Mouse (Mus musculus): ENCODE data around the gene Pgghg. TPM values are rescaled to one million over a fixed set of nuclear protein-coding genes. Genes with fewer than 3 reads are reported as not detected.

Pgghg gene
- polyA plus RNA-seq, 1 experiment from 2014 or later = 31.0 TPM

DNA sequence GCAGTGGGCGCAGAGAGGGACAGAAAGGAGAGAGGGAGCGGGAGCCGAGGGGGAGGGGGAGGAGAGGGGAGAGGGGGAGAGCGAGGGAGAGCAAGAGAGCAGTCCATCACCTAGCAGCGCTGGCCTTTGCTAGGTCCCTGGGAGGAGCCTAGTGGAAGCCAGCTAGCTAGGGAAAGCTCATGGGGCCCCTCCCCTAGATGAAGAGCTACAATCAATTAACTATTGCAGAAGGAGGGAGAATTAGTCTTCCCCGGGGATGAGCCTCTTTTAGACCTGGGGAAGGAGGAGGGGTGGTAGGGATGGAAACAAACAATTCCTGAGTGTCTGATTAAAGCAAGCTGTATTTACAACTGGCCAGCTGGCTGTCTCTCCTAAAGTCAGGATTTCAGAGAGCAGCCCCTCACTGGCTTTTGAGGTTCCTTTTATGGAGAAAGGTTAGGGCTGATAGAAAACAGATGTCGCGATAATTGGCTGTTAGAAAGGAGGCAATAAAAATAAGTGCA, 1.5 kb upstream of the Pgghg start:
- 4% methylated on average over 7 of the region's 8 CpGs for WGBS
- peak overlapping the region; percentile 38 for H3K4me2 ChIP-seq (replicated peaks; ENCODE audit: low read depth, low read length)
- no peaks in the 10 kb centered on the region for H3K9me3 ChIP-seq (ENCODE audit: control insufficient read depth, low read depth, low read length)
- no peak overlapping the region for H3K4me3 ChIP-seq (ENCODE audit: low read depth, low read length)
- H3K36me3 ChIP-seq (ENCODE audit: control insufficient read depth, insufficient read depth, low read length) = no peaks in the 10 kb centered on the region
- no peak overlapping the region for H3K9ac ChIP-seq (replicated peaks; ENCODE audit: low read depth, low read length)
- peak overlapping the region; percentile 77 for H3K27ac ChIP-seq (ENCODE audit: low read length)
- no peaks in the 10 kb centered on the region for H3K27me3 ChIP-seq (ENCODE audit: control insufficient read depth, insufficient read depth, low read length)
- peaks cover 15% of the 10 kb centered on the region; the same call in 1 of the 2 replicates for H3K4me1 ChIP-seq (ENCODE audit: control insufficient read depth, insufficient read depth, low read length)
- ATAC-seq (ENCODE audit: insufficient number of reproducible peaks, insufficient read depth, low FRiP score, low read depth) = peak; percentile 30; the same call in 1 of the 2 replicates

DNA sequence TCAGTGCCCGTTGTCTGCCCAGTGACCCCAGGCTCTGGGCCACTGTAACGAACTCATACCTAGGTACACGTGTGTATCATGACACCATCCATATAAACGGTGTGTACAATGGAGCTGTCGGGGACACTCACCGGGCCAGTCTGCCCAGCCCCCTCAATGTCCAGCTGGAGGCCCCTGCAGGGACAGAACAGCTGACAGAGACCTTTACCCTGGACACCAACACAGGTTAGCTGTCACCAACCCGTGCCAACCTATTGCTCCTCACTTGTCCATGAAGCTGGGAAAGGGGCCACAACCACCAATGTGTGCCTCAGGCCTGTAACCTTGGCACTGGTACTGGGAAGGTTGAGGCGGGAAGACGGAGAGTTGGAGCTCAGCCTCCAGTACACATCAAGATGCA, 1.1 kb downstream of the Pgghg start:
- H3K9ac ChIP-seq (replicated peaks; ENCODE audit: low read depth, low read length) = peak overlapping the region; percentile 49
- peaks cover 20% of the 10 kb centered on the region for H3K36me3 ChIP-seq (ENCODE audit: control insufficient read depth, insufficient read depth, low read length)
- no peaks in the 10 kb centered on the region for H3K27me3 ChIP-seq (ENCODE audit: control insufficient read depth, insufficient read depth, low read length)
- H3K9me3 ChIP-seq (ENCODE audit: control insufficient read depth, low read depth, low read length) = no peaks in the 10 kb centered on the region
- peak overlapping the region; percentile 45 for H3K4me3 ChIP-seq (ENCODE audit: low read depth, low read length)
- ATAC-seq (ENCODE audit: insufficient number of reproducible peaks, insufficient read depth, low FRiP score, low read depth) = no peak
- H3K4me2 ChIP-seq (replicated peaks; ENCODE audit: low read depth, low read length) = peak overlapping the region; percentile 70
- 39% methylated on average over 9 of the region's 9 CpGs for WGBS
- peaks cover 15% of the 10 kb centered on the region; the same call in 1 of the 2 replicates for H3K4me1 ChIP-seq (ENCODE audit: control insufficient read depth, insufficient read depth, low read length)
- H3K27ac ChIP-seq (ENCODE audit: low read length) = peak overlapping the region; percentile 94

- no peaks in the 10 kb centered on the region for H3K27me3 ChIP-seq (ENCODE audit: control insufficient read depth, insufficient read depth, low read length)
- H3K27ac ChIP-seq (ENCODE audit: low read length) = peak overlapping the region; percentile 94; the same call in 1 of the 2 replicates
- no peak for ATAC-seq (ENCODE audit: insufficient number of reproducible peaks, insufficient read depth, low FRiP score, low read depth)
- no peak overlapping the region for H3K4me3 ChIP-seq (ENCODE audit: low read depth, low read length)
- no peak overlapping the region for H3K9ac ChIP-seq (replicated peaks; ENCODE audit: low read depth, low read length)
- H3K36me3 ChIP-seq (ENCODE audit: control insufficient read depth, insufficient read depth, low read length) = peaks cover 20% of the 10 kb centered on the region
- H3K4me1 ChIP-seq (ENCODE audit: control insufficient read depth, insufficient read depth, low read length) = peaks cover 15% of the 10 kb centered on the region; the same call in 1 of the 2 replicates
- no peak overlapping the region for H3K4me2 ChIP-seq (replicated peaks; ENCODE audit: low read depth, low read length)
- H3K9me3 ChIP-seq (ENCODE audit: control insufficient read depth, low read depth, low read length) = no peaks in the 10 kb centered on the region
- WGBS = 93% methylated on average over 10 of the region's 10 CpGs
Measured at GRCm38 (mm10) chr7:140942811-140943210, 1.6 kb downstream of the Pgghg start.

GRCm38 (mm10) chr7:140943356-140943755, 2.2 kb downstream of the Pgghg start:
- Histone ChIP-seq H3K27ac (ENCODE audit: low read length) (no peak overlapping the region), H3K9ac (replicated peaks; ENCODE audit: low read depth, low read length) (no peak overlapping the region), H3K36me3 (ENCODE audit: control insufficient read depth, insufficient read depth, low read length) (peaks cover 25% of the 10 kb centered on the region), H3K4me1 (ENCODE audit: control insufficient read depth, insufficient read depth, low read length) (peaks cover 15% of the 10 kb centered on the region; the same call in 1 of the 2 replicates), H3K9me3 (ENCODE audit: control insufficient read depth, low read depth, low read length) (no peaks in the 10 kb centered on the region), H3K27me3 (ENCODE audit: control insufficient read depth, insufficient read depth, low read length) (no peaks in the 10 kb centered on the region), H3K4me3 (ENCODE audit: low read depth, low read length) (no peak overlapping the region), H3K4me2 (replicated peaks; ENCODE audit: low read depth, low read length) (no peak overlapping the region)
- 63% methylated on average over 4 of the region's 4 CpGs for WGBS
- no peak for ATAC-seq (ENCODE audit: insufficient number of reproducible peaks, insufficient read depth, low FRiP score, low read depth)

DNA sequence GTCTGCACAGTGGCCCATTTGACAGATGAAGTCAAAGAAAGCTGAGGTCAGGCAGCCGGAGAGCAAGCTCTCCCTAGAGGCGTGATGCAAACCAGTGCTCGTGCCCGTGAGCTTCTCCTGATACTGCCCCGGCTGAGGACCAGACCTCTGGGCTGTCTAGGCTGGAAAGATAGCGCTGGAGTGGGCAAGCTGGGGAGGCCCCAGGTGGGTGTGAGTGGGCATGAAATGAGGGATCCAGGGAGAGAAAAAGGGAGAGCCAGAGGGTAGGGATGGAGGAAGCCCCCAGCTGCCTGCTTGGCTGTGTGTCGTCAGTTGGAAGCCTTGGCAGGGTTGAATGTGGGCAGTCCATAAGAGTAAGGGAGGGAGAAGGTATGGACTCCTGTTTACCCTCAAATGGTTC, 3.0 kb downstream of the Pgghg start:
- WGBS = 88% methylated on average over 7 of the region's 7 CpGs
- no peak overlapping the region for H3K4me2 ChIP-seq (replicated peaks; ENCODE audit: low read depth, low read length)
- H3K4me1 ChIP-seq (ENCODE audit: control insufficient read depth, insufficient read depth, low read length) = peaks cover 13% of the 10 kb centered on the region; the same call in 1 of the 2 replicates
- H3K27ac ChIP-seq (ENCODE audit: low read length) = no peak overlapping the region
- H3K27me3 ChIP-seq (ENCODE audit: control insufficient read depth, insufficient read depth, low read length) = no peaks in the 10 kb centered on the region
- ATAC-seq (ENCODE audit: insufficient number of reproducible peaks, insufficient read depth, low FRiP score, low read depth) = no peak
- no peak overlapping the region for H3K4me3 ChIP-seq (ENCODE audit: low read depth, low read length)
- no peak overlapping the region for H3K9ac ChIP-seq (replicated peaks; ENCODE audit: low read depth, low read length)
- peaks cover 33% of the 10 kb centered on the region for H3K36me3 ChIP-seq (ENCODE audit: control insufficient read depth, insufficient read depth, low read length)
- no peaks in the 10 kb centered on the region for H3K9me3 ChIP-seq (ENCODE audit: control insufficient read depth, low read depth, low read length)

- WGBS = 94% methylated on average over 5 of the region's 5 CpGs
- H3K4me1 ChIP-seq (ENCODE audit: control insufficient read depth, insufficient read depth, low read length) = peaks cover 9% of the 10 kb centered on the region; the same call in 1 of the 2 replicates
- no peak overlapping the region for H3K27ac ChIP-seq (ENCODE audit: low read length)
- ATAC-seq (ENCODE audit: insufficient number of reproducible peaks, insufficient read depth, low FRiP score, low read depth) = no peak
- H3K4me3 ChIP-seq (ENCODE audit: low read depth, low read length) = no peak overlapping the region
- H3K27me3 ChIP-seq (ENCODE audit: control insufficient read depth, insufficient read depth, low read length) = no peaks in the 10 kb centered on the region
- no peaks in the 10 kb centered on the region for H3K9me3 ChIP-seq (ENCODE audit: control insufficient read depth, low read depth, low read length)
- peaks cover 38% of the 10 kb centered on the region for H3K36me3 ChIP-seq (ENCODE audit: control insufficient read depth, insufficient read depth, low read length)
- no peak overlapping the region for H3K9ac ChIP-seq (replicated peaks; ENCODE audit: low read depth, low read length)
- H3K4me2 ChIP-seq (replicated peaks; ENCODE audit: low read depth, low read length) = no peak overlapping the region
Measured at GRCm38 (mm10) chr7:140945247-140945646, 4.1 kb downstream of the Pgghg start.

GRCm38 (mm10) chr7:140946311-140946710, 5.1 kb downstream of the Pgghg start:
- Histone ChIP-seq H3K27me3 (ENCODE audit: control insufficient read depth, insufficient read depth, low read length) (no peaks in the 10 kb centered on the region), H3K36me3 (ENCODE audit: control insufficient read depth, insufficient read depth, low read length) (peaks cover 38% of the 10 kb centered on the region), H3K9me3 (ENCODE audit: control insufficient read depth, low read depth, low read length) (no peaks in the 10 kb centered on the region), H3K4me3 (ENCODE audit: low read depth, low read length) (no peak overlapping the region), H3K4me1 (ENCODE audit: control insufficient read depth, insufficient read depth, low read length) (peaks cover 20% of the 10 kb centered on the region; the same call in 1 of the 2 replicates), H3K27ac (ENCODE audit: low read length) (no peak overlapping the region), H3K9ac (replicated peaks; ENCODE audit: low read depth, low read length) (no peak overlapping the region), H3K4me2 (replicated peaks; ENCODE audit: low read depth, low read length) (no peak overlapping the region)
- WGBS = 89% methylated on average over 10 of the region's 10 CpGs
- no peak for ATAC-seq (ENCODE audit: insufficient number of reproducible peaks, insufficient read depth, low FRiP score, low read depth)

- Histone ChIP-seq H3K4me2 (replicated peaks; ENCODE audit: low read depth, low read length) (no peak overlapping the region), H3K9ac (replicated peaks; ENCODE audit: low read depth, low read length) (no peak overlapping the region), H3K4me1 (ENCODE audit: control insufficient read depth, insufficient read depth, low read length) (peaks cover 26% of the 10 kb centered on the region; the same call in 1 of the 2 replicates), H3K4me3 (ENCODE audit: low read depth, low read length) (no peak overlapping the region), H3K9me3 (ENCODE audit: control insufficient read depth, low read depth, low read length) (no peaks in the 10 kb centered on the region), H3K27ac (ENCODE audit: low read length) (no peak overlapping the region), H3K36me3 (ENCODE audit: control insufficient read depth, insufficient read depth, low read length) (peaks cover 38% of the 10 kb centered on the region), H3K27me3 (ENCODE audit: control insufficient read depth, insufficient read depth, low read length) (no peaks in the 10 kb centered on the region)
- 52% methylated on average over 7 of the region's 7 CpGs for WGBS
- no peak for ATAC-seq (ENCODE audit: insufficient number of reproducible peaks, insufficient read depth, low FRiP score, low read depth)
Measured at GRCm38 (mm10) chr7:140946980-140947379, 5.8 kb downstream of the Pgghg start.

DNA sequence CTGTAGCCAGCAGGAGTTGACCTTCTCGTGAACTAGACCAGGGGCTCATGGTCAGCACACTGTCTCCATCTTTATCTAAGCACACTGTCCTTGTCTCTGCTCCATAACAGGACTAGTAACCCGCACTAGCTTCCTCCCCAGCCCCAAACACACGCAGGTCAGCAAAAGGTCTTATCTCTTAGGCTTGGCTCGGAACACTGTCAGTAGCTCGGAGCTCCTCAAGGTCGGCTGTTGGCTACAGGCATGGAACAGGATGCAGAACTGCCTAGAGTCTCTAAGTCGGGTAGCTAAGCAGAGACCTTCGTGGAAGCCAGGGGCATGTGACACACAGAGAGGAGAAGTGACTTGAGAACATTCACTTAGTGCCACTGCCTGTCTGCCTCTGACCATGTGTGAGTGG, 7.0 kb downstream of the Pgghg start:
- WGBS = 82% methylated on average over 8 of the region's 8 CpGs
- Histone ChIP-seq H3K9ac (replicated peaks; ENCODE audit: low read depth, low read length) (no peak overlapping the region), H3K4me1 (ENCODE audit: control insufficient read depth, insufficient read depth, low read length) (peaks cover 27% of the 10 kb centered on the region), H3K9me3 (ENCODE audit: control insufficient read depth, low read depth, low read length) (no peaks in the 10 kb centered on the region), H3K27me3 (ENCODE audit: control insufficient read depth, insufficient read depth, low read length) (no peaks in the 10 kb centered on the region), H3K27ac (ENCODE audit: low read length) (no peak overlapping the region), H3K4me3 (ENCODE audit: low read depth, low read length) (no peak overlapping the region), H3K4me2 (replicated peaks; ENCODE audit: low read depth, low read length) (no peak overlapping the region), H3K36me3 (ENCODE audit: control insufficient read depth, insufficient read depth, low read length) (peaks cover 38% of the 10 kb centered on the region)
- no peak for ATAC-seq (ENCODE audit: insufficient number of reproducible peaks, insufficient read depth, low FRiP score, low read depth)

All from stomach, embryonic 14.5 days (tissue).